Mouse (Mus musculus) cortical plate, adult 2 months (tissue): Measurements from ENCODE around the gene Gemin4.

Experiments
- CTCF ChIP-seq: fragments of 200-500 bp; IDR thresholded peaks from 2 replicates; pipeline ENCODE4 v1.5.1; 2011; ENCODE audit warnings: mild to moderate bottlenecking, control low read depth, low read length; ENCODE audit not compliant: insufficient read depth; ENCODE audit errors: extremely low read depth
- POLR2A ChIP-seq: fragments of 200-500 bp; IDR thresholded peaks from 2 replicates; pipeline ENCODE4 v1.6.1; 2011; ENCODE audit warnings: mild to moderate bottlenecking, low read length, control low read depth; ENCODE audit not compliant: insufficient read depth; ENCODE audit errors: extremely low read depth

- TF ChIP-seq CTCF (no peak), POLR2A (no peak)
These were observed 33.7 kb downstream of the Gemin4 start for GRCm38 (mm10) chr11:76183745-76184144.
